Mouse (Mus musculus): Measurements from ENCODE around the gene Tle4.

DNA sequence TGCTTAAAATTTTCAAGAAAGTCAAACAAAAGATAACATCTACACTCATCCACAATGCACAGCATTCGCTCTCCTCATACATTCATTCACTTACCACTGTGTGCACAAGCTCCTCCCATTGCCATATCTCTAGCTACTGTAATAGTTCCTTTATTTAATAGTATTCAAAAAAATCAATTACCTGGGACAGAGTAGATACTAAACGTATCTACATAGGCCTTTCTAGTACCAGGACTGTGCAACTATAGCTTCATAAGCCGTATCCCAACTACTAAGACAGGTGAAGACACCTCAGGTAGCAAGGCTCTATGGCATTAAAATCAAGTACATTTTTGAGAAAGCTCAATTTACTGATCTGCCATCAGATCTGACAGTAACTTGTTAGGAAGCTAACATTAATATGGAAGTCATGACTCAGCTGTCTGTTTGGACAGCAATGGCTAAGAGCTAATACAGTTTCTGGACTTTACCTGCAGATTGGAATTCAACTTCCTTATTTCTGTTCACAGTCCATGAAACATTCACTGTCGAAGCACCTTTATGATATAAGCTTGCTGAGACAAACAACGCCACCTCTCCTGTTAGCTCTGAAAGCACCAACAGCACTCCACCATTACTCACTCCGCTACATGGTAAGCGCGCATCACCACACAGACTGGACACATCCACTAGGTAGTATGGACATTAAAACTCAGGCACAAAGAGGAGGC lies 50.6 kb downstream of the Tle4 start:
- TF ChIP-seq FLI1 (IDR thresholded peaks at IDR 0.05; ENCODE audit: low read length) (no peak), GATA1 (IDR thresholded peaks at IDR 0.05; ENCODE audit: borderline replicate concordance, low read length) (no peak)

All from megakaryocyte, embryonic 14.5 days (primary cell).